Mouse (Mus musculus): Measurements from ENCODE around the gene Ambn. TPM values are rescaled to one million over a fixed set of nuclear protein-coding genes. Genes with fewer than 3 reads are reported as not detected.
"Not testable (repeated sequence)": the region's sequence is repeated elsewhere in the genome, so short reads cannot be mapped to it uniquely, and the experiment has no call there.

Ambn gene
- polyA plus RNA-seq (2015; fragmentation: Nextera tagmentation; extraction: Ambion mirVana), result not detected in 2 replicates

DNA sequence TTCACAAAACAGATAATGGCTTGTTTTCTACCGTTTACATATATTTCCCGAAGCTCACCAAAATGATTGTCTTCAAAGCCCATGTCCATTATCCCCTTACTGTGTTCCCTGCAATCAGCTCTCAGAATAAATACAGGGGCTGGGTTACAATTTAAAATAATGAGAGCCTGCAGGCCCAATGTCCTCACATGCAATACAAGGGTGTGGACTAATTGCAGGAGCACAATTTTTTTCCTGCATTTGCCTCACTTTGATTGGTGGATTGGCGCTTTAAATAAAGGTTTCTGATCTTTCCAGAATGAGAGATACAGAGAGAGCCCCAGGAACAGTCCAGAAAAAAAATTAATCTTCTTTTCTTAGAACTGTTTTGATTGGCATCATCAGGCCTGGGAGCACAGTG, at the start of gene Ambn:
Gene Ambn, plus strand, starts transcription at position 301 of the 400 bp plus-strand sequence.
- no peaks in the 10 kb centered on the region for H3K36me3 ChIP-seq
- WGBS, result 84% methylated on average over 3 of the region's 3 CpGs
- ATAC-seq (ENCODE audit: borderline replicate concordance, extremely low read depth, low FRiP score, low TSS enrichment), result no peak
- H3K4me1 ChIP-seq, result no peaks in the 10 kb centered on the region
- H3K27me3 ChIP-seq, result no peaks in the 10 kb centered on the region
- H3K4me2 ChIP-seq, result no peak within 1 kb of the TSS
- no peaks in the 10 kb centered on the region for H3K9me3 ChIP-seq
- no peak within 1 kb of the TSS for H3K27ac ChIP-seq
- no peak within 1 kb of the TSS for H3K9ac ChIP-seq
- no peak within 1 kb of the TSS for H3K4me3 ChIP-seq

DNA sequence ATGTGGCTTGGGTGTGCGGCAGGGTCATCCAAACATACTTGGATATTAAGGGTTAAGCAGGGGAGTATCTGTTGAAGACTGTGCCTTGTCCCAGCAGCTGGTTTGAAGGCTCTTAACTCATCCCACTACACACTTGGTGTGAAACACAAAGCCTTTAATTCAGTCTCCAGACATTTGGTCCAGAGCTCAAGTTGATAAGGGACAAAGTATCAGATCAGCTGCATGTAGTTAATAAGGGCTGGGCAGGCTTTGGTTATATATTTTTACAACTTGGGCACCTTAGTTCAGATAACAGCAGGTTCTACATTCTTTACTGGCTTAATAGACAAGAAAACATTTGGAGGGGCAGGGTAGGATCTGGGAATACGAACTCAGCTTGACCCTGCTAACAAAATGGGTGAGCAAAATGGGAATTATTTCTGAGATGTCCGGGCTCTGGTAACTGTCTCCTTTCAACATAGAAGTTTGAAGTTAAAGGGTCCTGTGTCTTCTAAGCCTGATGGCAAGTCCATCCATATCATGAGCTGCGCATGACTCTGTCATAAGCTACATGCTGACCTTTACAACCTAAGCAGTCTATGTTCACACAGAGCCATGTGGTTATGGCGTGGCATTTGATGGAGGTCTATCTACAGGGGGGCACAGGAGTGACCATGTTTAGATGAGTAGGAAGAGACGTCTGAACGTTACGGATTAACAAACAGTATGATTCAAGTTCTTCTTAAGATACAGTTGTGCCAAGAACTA, 35.3 kb upstream of the Ambn start:
- WGBS, result 87% methylated on average over 8 of the region's 8 CpGs
- H3K27me3 ChIP-seq, result no peaks in the 10 kb centered on the region
- no peaks in the 10 kb centered on the region for H3K9me3 ChIP-seq
- H3K4me3 ChIP-seq, result no peak overlapping the region
- no peaks in the 10 kb centered on the region for H3K36me3 ChIP-seq
- H3K4me1 ChIP-seq, result no peaks in the 10 kb centered on the region
- H3K4me2 ChIP-seq, result no peak overlapping the region
- H3K9ac ChIP-seq, result no peak overlapping the region
- no peak for ATAC-seq (ENCODE audit: borderline replicate concordance, extremely low read depth, low FRiP score, low TSS enrichment)
- H3K27ac ChIP-seq, result no peak overlapping the region

DNA sequence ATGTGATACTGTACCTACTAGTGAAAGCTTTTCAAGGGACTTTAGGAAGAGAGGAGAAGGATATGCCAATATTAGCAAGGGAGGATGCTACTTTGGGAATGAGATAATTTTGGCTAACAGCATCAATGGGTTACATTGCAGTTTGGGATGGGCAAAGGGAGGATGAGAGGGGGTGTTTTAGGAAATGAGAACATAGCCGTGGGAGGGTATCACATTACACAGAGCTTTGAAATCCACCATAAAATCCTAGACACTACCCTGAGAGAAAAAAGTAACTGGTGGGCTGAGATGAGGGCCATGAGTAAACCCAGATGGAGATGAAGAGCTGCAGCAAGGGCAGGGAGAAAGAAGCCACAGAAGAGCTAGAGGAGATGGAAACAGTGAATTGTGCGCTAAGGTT, 30.9 kb upstream of the Ambn start:
- ATAC-seq (ENCODE audit: borderline replicate concordance, extremely low read depth, low FRiP score, low TSS enrichment); H3K9ac ChIP-seq; H3K4me1 ChIP-seq; H3K4me2 ChIP-seq; H3K27me3 ChIP-seq; H3K36me3 ChIP-seq; H3K27ac ChIP-seq; H3K9me3 ChIP-seq; H3K4me3 ChIP-seq: not testable (repeated sequence)
- 69% methylated on average over 2 of the region's 2 CpGs for WGBS

DNA sequence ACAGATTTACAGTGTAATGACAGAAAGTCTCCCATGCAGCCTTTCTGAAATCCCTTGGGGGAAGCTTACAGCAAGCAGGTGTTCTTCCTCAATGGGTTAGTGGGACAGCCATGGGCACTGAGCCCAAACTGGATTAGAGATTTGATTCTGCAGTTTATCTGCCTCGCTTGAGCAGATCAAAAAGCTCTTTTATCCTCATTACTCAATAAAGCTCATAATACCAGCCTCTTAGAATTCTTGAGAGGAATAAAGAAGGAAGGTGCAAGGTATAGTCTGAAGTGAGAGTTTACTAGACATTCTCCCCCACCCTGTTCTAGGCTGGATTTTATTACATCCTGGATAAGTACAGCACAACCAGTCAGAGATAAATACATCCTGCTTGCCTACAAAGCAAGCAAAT, 29.0 kb upstream of the Ambn start:
- Histone ChIP-seq H3K4me3 (no peak overlapping the region), H3K36me3 (no peaks in the 10 kb centered on the region), H3K27me3 (no peaks in the 10 kb centered on the region), H3K4me2 (no peak overlapping the region), H3K9me3 (no peaks in the 10 kb centered on the region), H3K4me1 (no peaks in the 10 kb centered on the region), H3K9ac (no peak overlapping the region), H3K27ac (no peak overlapping the region)
- 26% methylated on average over 1 of the region's 1 CpGs for WGBS
- no peak for ATAC-seq (ENCODE audit: borderline replicate concordance, extremely low read depth, low FRiP score, low TSS enrichment)

DNA sequence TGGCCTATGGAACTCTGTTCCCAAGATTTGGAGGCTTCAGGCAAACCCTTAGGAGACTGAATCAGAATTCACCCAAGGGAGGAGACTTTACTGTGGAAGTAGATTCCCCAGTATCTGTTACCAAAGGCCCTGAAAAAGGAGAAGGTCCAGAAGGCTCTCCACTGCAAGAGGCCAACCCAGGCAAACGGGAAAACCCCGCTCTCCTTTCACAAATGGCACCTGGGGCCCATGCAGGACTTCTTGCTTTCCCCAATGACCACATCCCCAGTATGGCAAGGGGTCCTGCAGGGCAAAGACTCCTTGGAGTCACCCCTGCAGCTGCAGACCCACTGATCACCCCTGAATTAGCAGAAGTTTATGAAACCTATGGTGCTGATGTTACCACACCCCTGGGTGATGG, 11.7 kb downstream of the Ambn start:
- H3K9me3 ChIP-seq, result no peaks in the 10 kb centered on the region
- no peak overlapping the region for H3K4me2 ChIP-seq
- no peak overlapping the region for H3K9ac ChIP-seq
- H3K27ac ChIP-seq, result no peak overlapping the region
- H3K27me3 ChIP-seq, result no peaks in the 10 kb centered on the region
- 76% methylated on average over 2 of the region's 2 CpGs for WGBS
- no peaks in the 10 kb centered on the region for H3K36me3 ChIP-seq
- H3K4me1 ChIP-seq, result no peaks in the 10 kb centered on the region
- no peak for ATAC-seq (ENCODE audit: borderline replicate concordance, extremely low read depth, low FRiP score, low TSS enrichment)
- no peak overlapping the region for H3K4me3 ChIP-seq

DNA sequence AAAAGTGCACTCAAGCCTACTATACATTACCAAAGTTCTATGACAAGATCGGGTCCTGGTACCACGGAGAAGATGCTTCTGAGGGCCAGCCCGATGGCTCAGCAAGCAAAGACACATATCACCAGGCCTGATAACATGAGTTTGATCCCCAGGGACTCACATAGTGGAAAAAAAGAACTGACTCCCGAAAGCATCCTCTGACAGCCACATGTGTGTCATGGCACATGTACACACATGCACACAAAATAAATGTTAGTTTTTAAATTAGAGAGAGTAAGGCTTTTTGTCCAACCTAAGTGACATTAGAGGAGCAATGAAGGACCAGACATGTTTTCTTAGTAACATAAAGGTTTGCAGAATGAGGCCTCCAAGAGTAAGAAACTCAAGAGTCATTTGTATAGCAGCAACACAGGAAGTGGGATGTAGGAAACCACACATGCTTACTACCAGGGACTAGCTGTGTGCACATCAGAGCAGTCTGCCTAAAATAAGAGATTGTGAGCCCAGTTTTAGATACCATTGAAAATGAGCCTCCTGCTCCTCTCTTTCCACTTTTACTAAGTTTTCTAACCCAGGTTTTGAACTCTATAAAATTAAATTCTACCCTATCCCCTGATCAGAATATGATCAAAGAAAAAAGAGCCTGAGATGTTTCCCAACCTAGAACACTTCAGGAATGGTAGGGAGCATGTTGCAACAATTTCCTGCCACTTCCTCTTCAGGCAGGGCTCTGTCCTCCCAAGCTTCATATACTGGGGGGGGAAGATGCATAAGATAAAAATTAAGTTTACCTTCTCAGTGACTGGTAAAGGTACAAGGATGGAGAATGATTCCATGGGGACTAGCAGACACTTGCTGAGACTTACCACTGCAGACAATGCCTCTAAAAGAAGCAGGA, 13.3 kb downstream of the Ambn start:
- Histone ChIP-seq H3K36me3 (no peaks in the 10 kb centered on the region), H3K27me3 (no peaks in the 10 kb centered on the region), H3K27ac (no peak overlapping the region), H3K9me3 (no peaks in the 10 kb centered on the region), H3K9ac (no peak overlapping the region), H3K4me3 (no peak overlapping the region), H3K4me2 (no peak overlapping the region), H3K4me1 (no peaks in the 10 kb centered on the region)
- WGBS, result 78% methylated on average over 4 of the region's 4 CpGs
- no peak for ATAC-seq (ENCODE audit: borderline replicate concordance, extremely low read depth, low FRiP score, low TSS enrichment)

DNA sequence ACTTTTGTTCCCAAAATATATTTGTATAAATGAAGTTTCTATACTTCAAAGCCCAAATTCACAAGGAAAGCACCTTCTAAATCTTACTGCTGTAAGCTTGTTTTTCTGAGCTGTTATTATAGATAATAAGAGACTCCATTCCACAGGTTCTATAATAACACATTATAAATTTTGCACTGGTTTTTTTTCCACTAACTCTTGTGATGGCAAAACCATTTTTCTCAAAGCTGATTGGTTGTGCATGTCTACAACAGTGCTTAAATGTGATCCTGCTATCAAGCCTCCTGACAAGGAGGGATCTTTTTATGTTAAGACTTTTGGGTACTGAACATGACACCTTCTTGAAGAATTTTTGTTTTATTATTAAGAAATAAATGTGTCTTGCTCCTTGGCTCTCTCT, 31.9 kb downstream of the Ambn start, which contains the start of gene Enam:
Gene Enam, plus strand, starts transcription at position 301 of the 400 bp plus-strand sequence.
- Histone ChIP-seq H3K4me3 (no peak within 1 kb of the TSS), H3K9me3 (no peaks in the 10 kb centered on the region), H3K36me3 (no peaks in the 10 kb centered on the region), H3K27me3 (no peaks in the 10 kb centered on the region), H3K4me1 (no peaks in the 10 kb centered on the region), H3K9ac (no peak within 1 kb of the TSS), H3K4me2 (no peak within 1 kb of the TSS), H3K27ac (no peak within 1 kb of the TSS)
- no peak for ATAC-seq (ENCODE audit: borderline replicate concordance, extremely low read depth, low FRiP score, low TSS enrichment)

DNA sequence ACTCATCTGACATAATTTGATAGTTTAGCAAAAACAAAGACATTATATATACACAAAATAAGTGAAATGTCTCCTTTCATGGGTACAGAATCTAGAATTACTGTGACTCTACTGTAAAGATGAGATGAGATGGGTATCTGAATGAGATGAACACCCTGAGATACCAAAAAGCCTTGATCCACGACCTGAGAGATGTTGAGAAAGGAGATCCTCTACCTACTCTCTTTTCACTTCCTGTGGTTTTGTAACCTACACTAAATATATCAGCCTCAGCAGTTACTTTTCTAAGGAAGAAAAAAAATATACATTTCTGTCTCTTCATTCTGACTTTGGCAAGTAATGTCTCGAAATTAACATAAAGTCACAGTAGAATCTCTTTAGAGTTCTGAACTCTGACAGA, 33.2 kb downstream of the Ambn start:
- 59% methylated on average over 2 of the region's 2 CpGs for WGBS
- Histone ChIP-seq H3K4me3 (no peak overlapping the region), H3K36me3 (no peaks in the 10 kb centered on the region)

DNA sequence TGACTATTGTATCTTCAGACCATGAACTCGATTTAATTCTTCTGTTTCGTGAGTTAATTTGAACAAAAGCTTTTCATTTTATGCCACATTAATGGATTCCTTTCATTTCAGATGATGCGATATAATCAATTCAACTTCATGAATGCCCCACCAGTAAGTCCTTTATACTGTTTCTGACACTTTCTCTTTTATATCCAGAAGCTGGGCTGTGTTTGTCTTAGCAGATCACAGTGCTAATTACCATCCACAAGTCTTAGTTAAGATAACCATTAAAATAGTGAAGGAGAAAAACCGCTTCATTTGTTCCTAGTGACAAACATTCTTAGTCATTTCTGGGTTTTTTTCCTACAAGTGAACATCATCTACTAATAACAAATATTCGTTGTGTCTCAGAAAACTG, 35.3 kb downstream of the Ambn start:
- H3K4me2 ChIP-seq, result no peak overlapping the region
- no peak for ATAC-seq (ENCODE audit: borderline replicate concordance, extremely low read depth, low FRiP score, low TSS enrichment)
- no peaks in the 10 kb centered on the region for H3K27me3 ChIP-seq
- no peak overlapping the region for H3K27ac ChIP-seq
- H3K4me3 ChIP-seq, result no peak overlapping the region
- H3K9me3 ChIP-seq, result no peaks in the 10 kb centered on the region
- H3K4me1 ChIP-seq, result no peaks in the 10 kb centered on the region
- no peaks in the 10 kb centered on the region for H3K36me3 ChIP-seq
- 81% methylated on average over 5 of the region's 5 CpGs for WGBS
- H3K9ac ChIP-seq, result no peak overlapping the region

More for the DNA sequence above, 33.2 kb downstream of the Ambn start:
- Histone ChIP-seq H3K27ac (no peak overlapping the region), H3K4me2 (no peak overlapping the region), H3K4me1 (no peaks in the 10 kb centered on the region), H3K9me3 (no peaks in the 10 kb centered on the region), H3K27me3 (no peaks in the 10 kb centered on the region), H3K9ac (no peak overlapping the region)
- no peak for ATAC-seq (ENCODE audit: borderline replicate concordance, extremely low read depth, low FRiP score, low TSS enrichment)

DNA sequence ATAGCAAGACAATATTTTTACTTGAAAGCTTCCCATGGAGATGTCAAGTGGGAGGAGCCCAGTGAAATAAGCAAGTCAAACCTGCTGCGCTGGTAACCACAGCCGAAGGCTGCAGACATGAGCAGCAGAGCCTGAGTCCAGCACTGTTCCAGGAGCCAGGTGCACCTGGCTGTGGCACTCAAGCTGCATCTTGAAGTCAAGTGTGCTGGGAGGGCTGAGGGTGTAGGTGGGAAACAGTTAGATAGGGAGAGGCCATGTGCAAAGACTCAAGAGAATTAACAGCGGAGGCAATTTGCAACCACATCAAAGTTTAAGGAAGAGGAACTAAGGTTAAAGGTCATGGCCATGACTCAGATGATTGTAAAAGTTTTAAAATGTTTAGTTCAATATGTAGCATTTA, 44.0 kb downstream of the Ambn start:
- Histone ChIP-seq H3K36me3 (no peaks in the 10 kb centered on the region), H3K27ac (no peak overlapping the region), H3K4me1 (no peaks in the 10 kb centered on the region), H3K27me3 (no peaks in the 10 kb centered on the region), H3K9ac (no peak overlapping the region), H3K4me2 (no peak overlapping the region), H3K4me3 (no peak overlapping the region), H3K9me3 (no peaks in the 10 kb centered on the region)
- ATAC-seq (ENCODE audit: borderline replicate concordance, extremely low read depth, low FRiP score, low TSS enrichment), result peak; percentile 79; the same call in 1 of the 2 replicates
- WGBS, result 69% methylated on average over 3 of the region's 3 CpGs

DNA sequence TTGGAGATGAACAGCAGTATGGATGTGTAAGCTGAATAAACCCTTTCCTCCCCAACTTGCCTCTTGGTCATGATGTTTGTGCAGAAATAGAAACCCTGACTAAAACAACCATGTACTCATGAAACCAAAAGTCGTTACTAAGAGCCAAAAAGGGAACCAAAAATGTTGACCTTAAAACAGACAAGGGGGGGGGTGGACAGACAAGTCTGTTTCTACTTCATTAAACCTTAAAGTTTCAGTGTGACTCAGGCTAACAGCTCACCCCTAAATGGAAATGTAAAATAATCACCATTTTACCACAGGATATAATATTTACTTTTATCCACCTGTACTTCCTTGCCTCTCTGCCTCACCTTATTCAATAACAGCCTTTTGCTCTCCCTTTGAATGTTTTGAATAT, 52.8 kb downstream of the Ambn start:
- H3K27me3 ChIP-seq, result no peaks in the 10 kb centered on the region
- H3K4me2 ChIP-seq, result no peak overlapping the region
- no peak overlapping the region for H3K27ac ChIP-seq
- H3K9ac ChIP-seq, result no peak overlapping the region
- no peak for ATAC-seq (ENCODE audit: borderline replicate concordance, extremely low read depth, low FRiP score, low TSS enrichment)
- WGBS, result 46% methylated on average over 1 of the region's 1 CpGs
- H3K9me3 ChIP-seq, result no peaks in the 10 kb centered on the region
- H3K36me3 ChIP-seq, result no peaks in the 10 kb centered on the region
- no peak overlapping the region for H3K4me3 ChIP-seq
- H3K4me1 ChIP-seq, result no peaks in the 10 kb centered on the region

DNA sequence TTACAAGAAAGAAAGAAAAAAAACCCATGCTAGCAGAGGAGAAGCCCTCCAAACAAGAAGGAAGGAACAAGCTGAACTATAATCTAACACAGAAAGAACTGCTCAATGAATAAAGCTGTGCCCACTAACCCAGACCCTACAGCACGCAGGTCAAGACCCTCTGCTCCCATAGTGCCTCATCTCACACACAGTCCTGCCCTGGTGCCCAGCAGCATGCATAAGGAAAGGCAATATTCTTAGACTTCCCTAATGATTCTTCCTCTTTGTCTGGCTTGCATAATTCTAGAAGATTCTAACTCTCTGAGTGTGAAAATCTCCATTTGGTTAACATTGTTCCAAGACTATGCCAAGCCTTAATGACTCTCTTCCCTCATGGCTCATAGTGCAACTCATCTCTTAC, 53.2 kb downstream of the Ambn start:
- H3K4me2 ChIP-seq, result no peak overlapping the region
- no peak overlapping the region for H3K27ac ChIP-seq
- no peak for ATAC-seq (ENCODE audit: borderline replicate concordance, extremely low read depth, low FRiP score, low TSS enrichment)
- no peaks in the 10 kb centered on the region for H3K36me3 ChIP-seq
- no peaks in the 10 kb centered on the region for H3K4me1 ChIP-seq
- WGBS, result 78% methylated on average over 1 of the region's 1 CpGs
- no peaks in the 10 kb centered on the region for H3K9me3 ChIP-seq
- no peaks in the 10 kb centered on the region for H3K27me3 ChIP-seq
- no peak overlapping the region for H3K4me3 ChIP-seq
- H3K9ac ChIP-seq, result no peak overlapping the region

Measured in lung, embryonic 15.5 days (tissue).